Mouse (Mus musculus): ENCODE results near the gene Ppil4. TPM values are rescaled to one million over a fixed set of nuclear protein-coding genes. Genes with fewer than 3 reads are reported as not detected.

Gene Ppil4
- polyA plus RNA-seq, 1 experiment from 2014 or later: 38.2 TPM

- H3K4me2 ChIP-seq (ENCODE audit: low read depth, low read length): no peak overlapping the region
- no peaks in the 10 kb centered on the region for H3K36me3 ChIP-seq (ENCODE audit: control insufficient read depth, insufficient read depth, low read length)
- H3K9me3 ChIP-seq (replicated peaks; ENCODE audit: control insufficient read depth, low read length): no peaks in the 10 kb centered on the region; the same call in 1 of the 2 replicates
- no peak overlapping the region for H3K27ac ChIP-seq (ENCODE audit: low read length)
- no peak overlapping the region for H3K9ac ChIP-seq (ENCODE audit: low read length)
- H3K27me3 ChIP-seq (ENCODE audit: control insufficient read depth, insufficient read depth, low read length): peaks cover 14% of the 10 kb centered on the region
- 93% methylated on average over 6 of the region's 6 CpGs for WGBS
- no peak for ATAC-seq (ENCODE audit: insufficient read depth, low FRiP score)
- 0 out of 2 replicates have a peak, but pooled peaks cover 7% of the 10 kb centered on the region for H3K4me1 ChIP-seq (ENCODE audit: control insufficient read depth, insufficient read depth, low read length)
- no peak overlapping the region for H3K4me3 ChIP-seq (replicated peaks; ENCODE audit: low read length)
Measured at GRCm38 (mm10) chr10:7863411-7863810, 70.7 kb downstream of the Ppil4 start.

- H3K4me3 ChIP-seq (replicated peaks; ENCODE audit: low read length): no peak overlapping the region
- no peak for ATAC-seq (ENCODE audit: insufficient read depth, low FRiP score)
- no peaks in the 10 kb centered on the region for H3K36me3 ChIP-seq (ENCODE audit: control insufficient read depth, insufficient read depth, low read length)
- 59% methylated on average over 6 of the region's 6 CpGs for WGBS
- H3K27ac ChIP-seq (ENCODE audit: low read length): no peak overlapping the region
- H3K9me3 ChIP-seq (replicated peaks; ENCODE audit: control insufficient read depth, low read length): no peaks in the 10 kb centered on the region; the same call in 1 of the 2 replicates
- H3K4me2 ChIP-seq (ENCODE audit: low read depth, low read length): no peak overlapping the region
- H3K9ac ChIP-seq (ENCODE audit: low read length): no peak overlapping the region
- 0 out of 2 replicates have a peak, but pooled peaks cover 7% of the 10 kb centered on the region for H3K4me1 ChIP-seq (ENCODE audit: control insufficient read depth, insufficient read depth, low read length)
- peaks cover 14% of the 10 kb centered on the region for H3K27me3 ChIP-seq (ENCODE audit: control insufficient read depth, insufficient read depth, low read length)
Measured at GRCm38 (mm10) chr10:7864184-7864583, 71.5 kb downstream of the Ppil4 start.

GRCm38 (mm10) chr10:7864806-7865205 is 72.1 kb downstream of the Ppil4 start:
- no peak overlapping the region for H3K4me3 ChIP-seq (replicated peaks; ENCODE audit: low read length)
- H3K36me3 ChIP-seq (ENCODE audit: control insufficient read depth, insufficient read depth, low read length): no peaks in the 10 kb centered on the region
- peaks cover 14% of the 10 kb centered on the region for H3K27me3 ChIP-seq (ENCODE audit: control insufficient read depth, insufficient read depth, low read length)
- 0 out of 2 replicates have a peak, but pooled peaks cover 7% of the 10 kb centered on the region for H3K4me1 ChIP-seq (ENCODE audit: control insufficient read depth, insufficient read depth, low read length)
- 71% methylated on average over 3 of the region's 3 CpGs for WGBS
- no peak overlapping the region for H3K27ac ChIP-seq (ENCODE audit: low read length)
- no peak for ATAC-seq (ENCODE audit: insufficient read depth, low FRiP score)
- H3K9me3 ChIP-seq (replicated peaks; ENCODE audit: control insufficient read depth, low read length): no peaks in the 10 kb centered on the region; the same call in 1 of the 2 replicates
- no peak overlapping the region for H3K9ac ChIP-seq (ENCODE audit: low read length)
- no peak overlapping the region for H3K4me2 ChIP-seq (ENCODE audit: low read depth, low read length)

DNA sequence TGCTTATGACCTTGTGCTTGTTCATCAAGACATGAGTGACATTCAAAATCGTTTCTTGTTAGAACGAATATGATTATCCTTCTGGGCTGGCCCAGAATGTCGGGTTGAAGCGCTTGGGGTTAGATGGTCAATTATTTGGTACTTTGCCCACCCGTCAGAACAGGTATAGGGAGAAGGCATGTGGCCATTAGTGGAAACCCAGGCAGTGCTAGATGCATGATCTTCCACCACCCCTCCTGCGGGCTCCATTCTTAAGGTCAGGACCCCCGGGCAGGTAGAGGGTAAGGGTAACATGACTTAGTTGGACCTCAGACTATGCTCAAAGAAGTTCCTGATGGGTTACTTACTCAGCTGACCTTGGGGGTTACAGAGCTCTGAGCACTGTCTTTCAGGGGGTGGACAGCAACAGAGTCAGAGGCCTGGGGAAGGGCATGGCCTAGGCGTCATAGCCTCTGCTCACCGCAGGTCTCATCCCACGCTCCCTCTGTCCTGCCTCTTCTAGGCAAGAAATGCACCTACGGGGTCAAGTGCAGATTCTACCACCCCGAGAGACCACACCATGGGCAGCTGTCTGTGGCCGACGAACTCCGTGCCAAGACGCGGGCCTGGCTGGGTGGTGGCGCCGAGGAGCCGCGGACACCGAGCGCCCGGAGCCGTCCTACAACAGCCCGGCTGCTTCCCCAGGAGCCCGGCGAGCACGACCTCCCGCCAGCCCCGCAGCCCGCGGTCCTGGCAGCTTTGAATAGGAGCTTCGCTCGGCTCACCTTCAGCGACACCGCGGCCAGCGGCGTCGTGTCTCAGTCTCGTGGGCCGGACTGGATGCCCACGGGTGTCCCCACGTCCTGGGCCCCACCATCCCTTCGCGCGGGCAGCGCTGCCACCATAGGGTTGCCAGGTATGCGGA is 74.3 kb downstream of the Ppil4 start:
- H3K4me3 ChIP-seq (replicated peaks; ENCODE audit: low read length): peak overlapping the region; percentile 41
- ATAC-seq (ENCODE audit: insufficient read depth, low FRiP score): no peak
- H3K4me2 ChIP-seq (ENCODE audit: low read depth, low read length): peak overlapping the region; percentile 57
- H3K9me3 ChIP-seq (replicated peaks; ENCODE audit: control insufficient read depth, low read length): no peaks in the 10 kb centered on the region; the same call in 1 of the 2 replicates
- peak overlapping the region; percentile 44 for H3K9ac ChIP-seq (ENCODE audit: low read length)
- H3K27me3 ChIP-seq (ENCODE audit: control insufficient read depth, insufficient read depth, low read length): peaks cover 14% of the 10 kb centered on the region
- H3K36me3 ChIP-seq (ENCODE audit: control insufficient read depth, insufficient read depth, low read length): no peaks in the 10 kb centered on the region
- 0 out of 2 replicates have a peak, but pooled peaks cover 7% of the 10 kb centered on the region for H3K4me1 ChIP-seq (ENCODE audit: control insufficient read depth, insufficient read depth, low read length)
- H3K27ac ChIP-seq (ENCODE audit: low read length): no peak overlapping the region
- WGBS: 17% methylated on average over 50 of the region's 50 CpGs

DNA sequence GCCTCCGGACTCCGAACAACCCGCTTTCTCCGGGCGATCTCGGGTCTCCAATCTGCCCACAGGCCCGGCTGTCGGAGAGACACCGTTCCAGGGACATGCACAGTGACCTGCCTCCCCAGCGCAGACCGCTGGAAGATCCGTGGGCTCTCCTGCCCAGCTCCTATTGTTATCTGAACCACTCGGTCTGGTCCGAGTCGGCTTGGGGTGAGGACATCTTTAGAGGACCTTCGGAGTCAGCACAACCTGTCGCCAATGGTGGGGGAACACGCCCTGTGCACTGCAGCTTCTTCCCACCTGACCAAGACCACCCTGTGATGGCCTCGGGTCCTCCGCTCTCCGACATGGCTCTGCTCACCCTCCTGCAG is 75.0 kb downstream of the Ppil4 start:
- H3K4me2 ChIP-seq (ENCODE audit: low read depth, low read length): peak overlapping the region; percentile 57
- no peaks in the 10 kb centered on the region for H3K36me3 ChIP-seq (ENCODE audit: control insufficient read depth, insufficient read depth, low read length)
- 27% methylated on average over 21 of the region's 21 CpGs for WGBS
- no peaks in the 10 kb centered on the region; the same call in 1 of the 2 replicates for H3K9me3 ChIP-seq (replicated peaks; ENCODE audit: control insufficient read depth, low read length)
- H3K4me3 ChIP-seq (replicated peaks; ENCODE audit: low read length): peak overlapping the region; percentile 41
- H3K27me3 ChIP-seq (ENCODE audit: control insufficient read depth, insufficient read depth, low read length): peaks cover 14% of the 10 kb centered on the region
- no peak overlapping the region for H3K27ac ChIP-seq (ENCODE audit: low read length)
- H3K9ac ChIP-seq (ENCODE audit: low read length): peak overlapping the region; percentile 44
- H3K4me1 ChIP-seq (ENCODE audit: control insufficient read depth, insufficient read depth, low read length): 0 out of 2 replicates have a peak, but pooled peaks cover 7% of the 10 kb centered on the region
- no peak for ATAC-seq (ENCODE audit: insufficient read depth, low FRiP score)

GRCm38 (mm10) chr10:7869746-7870145 is 77.1 kb downstream of the Ppil4 start:
- Histone ChIP-seq H3K4me3 (replicated peaks; ENCODE audit: low read length) (no peak overlapping the region), H3K4me1 (ENCODE audit: control insufficient read depth, insufficient read depth, low read length) (0 out of 2 replicates have a peak, but pooled peaks cover 7% of the 10 kb centered on the region), H3K27me3 (ENCODE audit: control insufficient read depth, insufficient read depth, low read length) (peaks cover 14% of the 10 kb centered on the region), H3K36me3 (ENCODE audit: control insufficient read depth, insufficient read depth, low read length) (no peaks in the 10 kb centered on the region), H3K9ac (ENCODE audit: low read length) (no peak overlapping the region), H3K4me2 (ENCODE audit: low read depth, low read length) (no peak overlapping the region), H3K27ac (ENCODE audit: low read length) (no peak overlapping the region), H3K9me3 (replicated peaks; ENCODE audit: control insufficient read depth, low read length) (no peaks in the 10 kb centered on the region)
- ATAC-seq (ENCODE audit: insufficient read depth, low FRiP score): no peak
- 67% methylated on average over 8 of the region's 8 CpGs for WGBS

- Histone ChIP-seq H3K36me3 (ENCODE audit: control insufficient read depth, insufficient read depth, low read length) (no peaks in the 10 kb centered on the region), H3K9ac (ENCODE audit: low read length) (no peak overlapping the region), H3K9me3 (replicated peaks; ENCODE audit: control insufficient read depth, low read length) (no peaks in the 10 kb centered on the region), H3K27ac (ENCODE audit: low read length) (no peak overlapping the region), H3K4me3 (replicated peaks; ENCODE audit: low read length) (no peak overlapping the region), H3K4me2 (ENCODE audit: low read depth, low read length) (no peak overlapping the region), H3K27me3 (ENCODE audit: control insufficient read depth, insufficient read depth, low read length) (peaks cover 14% of the 10 kb centered on the region), H3K4me1 (ENCODE audit: control insufficient read depth, insufficient read depth, low read length) (0 out of 2 replicates have a peak, but pooled peaks cover 7% of the 10 kb centered on the region)
- WGBS: 66% methylated on average over 11 of the region's 11 CpGs
- no peak for ATAC-seq (ENCODE audit: insufficient read depth, low FRiP score)
Measured at GRCm38 (mm10) chr10:7870571-7871315, 78.1 kb downstream of the Ppil4 start.

- no peaks in the 10 kb centered on the region for H3K9me3 ChIP-seq (replicated peaks; ENCODE audit: control insufficient read depth, low read length)
- H3K4me1 ChIP-seq (ENCODE audit: control insufficient read depth, insufficient read depth, low read length): 0 out of 2 replicates have a peak, but pooled peaks cover 7% of the 10 kb centered on the region
- H3K27ac ChIP-seq (ENCODE audit: low read length): no peak overlapping the region
- no peaks in the 10 kb centered on the region for H3K36me3 ChIP-seq (ENCODE audit: control insufficient read depth, insufficient read depth, low read length)
- no peak for ATAC-seq (ENCODE audit: insufficient read depth, low FRiP score)
- 83% methylated on average over 5 of the region's 5 CpGs for WGBS
- H3K27me3 ChIP-seq (ENCODE audit: control insufficient read depth, insufficient read depth, low read length): peaks cover 14% of the 10 kb centered on the region
- H3K4me2 ChIP-seq (ENCODE audit: low read depth, low read length): no peak overlapping the region
- no peak overlapping the region for H3K9ac ChIP-seq (ENCODE audit: low read length)
- no peak overlapping the region for H3K4me3 ChIP-seq (replicated peaks; ENCODE audit: low read length)
Measured at GRCm38 (mm10) chr10:7871381-7872020, 78.8 kb downstream of the Ppil4 start.

All from stomach, embryonic 16.5 days (tissue).